Mouse (Mus musculus) megakaryocyte progenitor cell, adult 5-6 weeks (primary cell): ENCODE data around the gene Gm5150. TPM values are rescaled to one million over a fixed set of nuclear protein-coding genes. Genes with fewer than 3 reads are reported as not detected.
A peak's percentile ranks its signal among the peaks of the same experiment; 100 is the strongest.
"Not testable (repeated sequence)": the region's sequence is repeated elsewhere in the genome, so short reads cannot be mapped to it uniquely, and the experiment has no call there.

Experiments
- ATAC-seq: replicated peaks from 2 replicates; pipeline ENCODE4 v1.8.0; 2016; ENCODE audit warnings: mild to moderate bottlenecking, moderate TSS enrichment, inconsistent platforms; ENCODE audit not compliant: poor library complexity
- total RNA-seq, 2 experiments: library from RNA; stranded (forward) in 1 of 2; stranded (reverse) in 1 of 2; fragments of 157-497, 149-512 nt in 1 of 2; fragments of 200-1000 nt in 1 of 2; gene quantifications; 2 replicates each; pipeline versions ENCODE4 v1.2.3 to v1.2.4; 2015 to 2017

Gene Gm5150
- total RNA-seq (2015) (0.71 TPM in 1 of 2 replicates, not detected in the other), total RNA-seq (2017) (0.33 and 0.88 TPM in 2 replicates)

DNA sequence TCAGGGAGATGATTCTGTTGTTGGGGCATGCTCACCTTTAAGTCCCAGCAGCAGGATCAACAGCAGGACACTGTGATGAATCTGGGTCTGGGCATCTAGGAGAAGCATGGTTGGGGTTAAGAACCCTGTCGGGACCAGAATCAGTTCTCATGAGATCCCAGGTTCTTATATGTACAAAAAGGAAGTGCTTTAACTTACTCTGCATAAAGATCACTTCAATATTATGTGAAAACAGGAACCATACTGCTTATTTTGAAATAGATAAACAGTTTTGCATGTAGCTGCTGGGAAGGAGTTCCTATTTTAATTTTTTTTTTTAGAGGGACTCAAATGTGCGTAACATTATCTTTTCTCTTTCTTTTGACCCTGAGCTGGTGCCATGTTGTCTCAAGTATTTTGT lies at the start of gene Gm5150:
Gene Gm5150, minus strand, starts transcription at position 223 of the 400 bp plus-strand sequence.
- peak; percentile 80 for ATAC-seq

DNA sequence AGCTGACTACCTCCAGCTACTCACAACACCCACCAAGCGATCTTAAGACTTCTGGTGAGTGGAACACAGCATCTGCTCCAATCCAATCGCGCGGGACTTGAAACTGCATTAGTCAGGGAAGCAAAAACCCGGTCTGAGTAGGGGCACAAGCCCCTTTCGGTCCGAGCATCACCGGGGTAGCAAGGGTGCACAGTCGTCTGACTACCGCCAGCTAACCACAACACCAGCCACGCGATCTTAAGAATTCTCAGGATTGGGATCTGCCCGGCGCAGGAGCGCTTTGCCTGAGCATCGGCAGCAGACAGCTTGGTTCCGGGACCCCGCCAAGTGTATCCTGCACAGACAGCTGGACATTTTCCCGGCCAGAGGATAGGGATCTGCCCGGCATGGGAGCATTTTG lies 45.5 kb upstream of the Gm5150 start:
- not testable (repeated sequence) for ATAC-seq

DNA sequence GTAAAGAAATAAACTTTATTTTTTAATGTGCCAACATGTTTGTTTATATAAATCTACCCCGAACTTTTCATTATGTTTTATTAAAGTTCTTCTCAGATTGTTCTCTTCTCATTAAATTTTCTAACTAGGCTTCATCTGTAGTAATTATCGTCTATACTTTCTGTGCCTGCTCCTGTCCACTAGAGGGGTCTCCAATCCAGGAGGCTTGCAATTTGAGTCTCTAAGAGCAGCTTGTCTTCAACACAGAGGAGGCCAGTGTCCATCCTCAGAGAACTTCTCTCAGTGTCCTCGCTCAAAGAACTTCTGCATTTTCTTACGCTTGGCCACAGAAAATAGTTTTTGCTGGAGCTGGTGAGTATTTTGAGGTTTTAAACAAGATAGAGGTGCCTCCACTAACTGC lies 41.1 kb upstream of the Gm5150 start:
- ATAC-seq: no peak

DNA sequence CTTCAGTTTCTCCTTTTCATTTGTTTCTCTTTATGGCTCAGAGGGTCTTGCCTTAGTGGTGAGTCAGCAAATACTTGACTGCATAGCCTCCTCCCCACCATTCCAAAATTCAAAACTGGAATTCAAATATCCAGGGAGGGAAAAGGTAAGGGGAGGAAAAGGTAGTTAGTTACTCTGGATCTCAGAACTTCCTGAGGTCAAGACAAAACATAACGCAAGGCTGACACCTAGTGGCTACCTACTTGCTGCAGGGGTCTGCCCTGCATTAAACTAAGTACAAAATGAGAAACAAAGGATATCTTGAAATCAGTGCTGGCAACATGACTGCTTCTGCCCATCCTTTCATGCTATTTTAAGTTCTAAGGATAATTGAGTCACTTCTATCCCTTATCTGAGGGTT lies 37.1 kb upstream of the Gm5150 start:
- peak; percentile 94 for ATAC-seq

DNA sequence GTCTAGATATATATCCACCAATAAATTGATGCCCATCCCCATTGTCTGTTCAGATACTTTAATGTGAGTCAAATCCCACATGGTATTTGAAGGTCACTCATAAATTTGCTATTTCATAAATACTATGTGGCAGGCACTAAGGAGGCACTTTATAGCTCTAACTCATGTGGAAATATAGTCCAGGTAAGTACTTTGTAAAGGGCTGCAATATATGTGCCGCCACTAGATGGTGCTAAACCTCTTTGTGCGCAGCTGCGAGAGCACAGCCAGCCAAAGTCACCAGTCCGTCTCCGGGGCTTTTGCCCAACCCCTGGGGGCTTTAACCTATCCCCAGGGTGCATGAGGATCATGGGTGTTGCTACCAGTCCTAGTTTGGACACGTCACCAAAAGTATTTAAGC lies 18.8 kb upstream of the Gm5150 start:
- peak; percentile 60 for ATAC-seq

DNA sequence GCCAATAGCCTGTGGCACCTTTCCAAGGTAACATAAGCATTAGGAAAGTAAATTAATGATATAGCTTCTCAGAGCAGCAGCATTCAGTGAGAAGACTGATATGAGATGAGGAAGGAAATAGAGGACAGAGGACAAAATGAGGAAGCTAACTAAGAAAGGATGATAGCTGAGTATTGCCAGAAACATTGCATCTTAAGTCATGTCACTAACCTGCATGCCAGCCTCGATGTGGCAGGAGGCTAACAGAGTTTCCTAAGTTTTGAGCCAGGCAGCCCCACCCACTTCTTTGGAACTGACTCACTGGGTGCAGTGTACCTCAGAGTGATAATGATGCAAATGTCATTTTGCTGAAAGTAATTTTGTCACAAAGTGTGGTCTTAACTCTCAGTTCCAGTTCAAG lies 16.0 kb upstream of the Gm5150 start:
- ATAC-seq: peak; percentile 97

DNA sequence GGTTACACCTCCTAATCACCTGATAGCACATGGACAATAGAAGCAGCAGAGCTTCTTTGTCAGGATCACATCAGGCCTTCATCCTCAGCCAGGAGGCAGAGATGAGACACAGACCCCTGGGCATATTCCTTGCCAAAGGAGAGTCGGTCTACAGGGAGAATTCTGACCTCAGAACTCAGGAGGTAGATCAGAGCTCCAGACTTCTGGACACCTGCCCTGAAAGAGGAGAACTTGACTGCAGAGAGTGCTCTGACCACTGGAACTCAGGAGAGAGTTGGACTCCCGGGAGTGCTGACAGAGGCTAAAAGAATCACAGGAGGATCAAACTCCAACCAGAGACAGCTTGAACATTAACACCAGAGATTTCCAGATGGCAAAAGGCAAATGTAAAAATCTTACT lies 8.2 kb upstream of the Gm5150 start:
- not testable (repeated sequence) for ATAC-seq

DNA sequence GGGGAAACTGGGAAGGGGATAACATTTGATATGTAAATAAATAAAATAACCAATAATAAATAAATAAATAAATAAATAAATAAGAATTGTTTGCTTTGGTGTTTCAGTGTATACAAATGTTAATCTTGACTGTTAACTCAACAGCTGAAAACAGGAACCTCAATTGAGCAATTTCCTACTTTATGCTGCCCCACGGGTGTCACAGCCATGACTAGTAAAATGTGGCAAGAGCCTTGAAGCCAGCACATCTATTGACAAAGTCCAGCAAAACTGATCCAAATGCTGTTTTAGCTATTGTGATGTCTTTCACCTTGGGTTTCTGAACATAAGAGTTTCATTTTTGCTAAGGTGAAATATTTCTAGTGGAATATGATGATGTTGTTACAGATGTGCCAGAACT lies 1.6 kb upstream of the Gm5150 start:
- peak; percentile 98 for ATAC-seq

DNA sequence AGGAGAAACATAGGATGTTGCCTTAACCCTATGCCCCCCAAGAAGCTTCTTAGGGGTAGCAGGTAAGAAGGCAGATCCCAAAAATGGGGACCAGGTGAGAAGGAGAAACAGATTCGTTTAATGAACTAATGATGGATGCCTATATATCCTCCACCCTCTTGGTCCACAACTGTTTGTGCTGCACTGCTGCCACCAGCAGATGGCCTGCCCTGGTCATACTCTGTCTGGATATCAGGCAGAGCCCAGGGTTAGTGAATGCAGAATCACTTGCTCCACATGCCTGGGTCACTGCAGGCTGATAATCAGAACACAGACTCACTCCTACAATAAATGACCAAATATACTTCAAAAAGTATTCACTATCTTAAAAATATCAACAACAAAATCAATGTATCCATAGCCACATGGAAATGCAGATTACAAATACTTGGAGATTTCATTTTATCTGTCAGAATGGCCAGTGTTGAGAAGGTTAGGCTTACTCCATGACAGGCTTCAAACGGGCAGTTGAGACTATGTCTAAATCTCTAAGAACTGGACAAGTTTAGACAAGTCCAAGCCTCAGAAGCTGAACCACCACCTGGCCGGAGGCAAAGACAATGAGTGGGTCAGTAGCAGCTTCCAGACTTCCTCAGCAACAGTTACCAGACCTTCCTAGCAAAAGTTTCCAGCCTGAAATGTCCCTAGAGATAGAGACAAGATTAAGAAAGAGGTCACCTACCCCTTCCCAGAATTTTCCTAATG lies 2.2 kb downstream of the Gm5150 start:
- no peak for ATAC-seq

DNA sequence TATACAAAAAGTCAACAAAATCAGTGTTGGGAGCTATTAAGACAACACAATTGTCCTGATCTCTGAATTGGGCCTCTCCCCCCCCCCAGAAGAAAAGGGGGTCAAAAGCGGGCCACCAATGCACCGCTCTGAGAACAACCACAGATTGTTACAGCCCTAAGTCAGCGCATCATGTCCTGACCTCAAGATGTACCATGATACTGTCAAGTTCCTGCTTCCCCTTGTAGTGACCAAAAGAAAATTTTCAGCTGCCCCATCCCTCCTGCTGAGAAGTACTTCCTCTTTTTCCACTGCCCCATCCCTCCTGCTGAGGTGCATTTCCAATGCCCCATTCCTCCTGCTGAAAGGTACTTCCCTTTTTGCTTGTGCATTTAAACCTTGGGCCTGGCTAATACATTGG lies 6.8 kb downstream of the Gm5150 start:
- ATAC-seq: not testable (repeated sequence)

DNA sequence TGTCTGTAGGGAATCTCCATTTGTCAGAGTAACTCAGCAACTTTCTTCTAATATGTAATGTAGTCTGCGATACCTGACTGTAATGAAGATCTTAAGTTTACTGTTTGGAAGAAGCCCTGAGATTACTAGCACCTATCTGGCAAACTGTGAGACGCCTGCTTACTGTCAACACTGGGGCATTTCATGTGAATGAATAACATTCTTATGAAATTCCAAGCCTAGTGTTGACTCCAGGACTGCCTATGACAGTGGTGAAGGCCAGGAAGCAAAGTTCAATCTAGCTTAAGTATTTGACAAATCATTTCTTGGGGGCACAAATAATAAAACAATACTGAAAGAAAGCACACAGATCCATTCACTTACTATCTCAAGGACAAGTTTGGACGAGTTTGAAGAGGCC lies 24.0 kb downstream of the Gm5150 start:
- no peak for ATAC-seq

DNA sequence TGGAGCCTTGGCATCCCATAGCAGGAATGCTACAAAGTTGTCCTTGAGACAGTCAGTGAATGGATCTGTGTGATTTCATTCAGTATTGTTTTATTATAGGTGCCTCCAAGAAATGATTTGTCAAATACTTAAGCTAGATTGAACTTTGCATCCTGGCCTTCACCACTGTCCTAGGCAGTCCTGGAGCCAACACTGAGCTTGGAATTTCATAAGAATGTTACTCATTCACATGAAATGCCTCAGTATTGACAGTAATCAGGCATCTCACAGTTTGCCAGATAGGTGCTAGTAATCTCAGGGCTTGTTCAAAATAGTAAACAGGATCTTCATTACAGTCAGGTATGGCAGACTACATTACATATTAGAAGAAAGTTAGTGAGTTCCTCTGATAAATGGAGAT lies 49.3 kb downstream of the Gm5150 start:
- no peak for ATAC-seq

Other genes with a start within 250 kb of the Gm5150 start
- gene Sirpb1c, start 157.9 kb downstream of the Gm5150 start, total RNA-seq (2015): 0.44 and 0.49 TPM in 2 replicates
- 0.81 and 0.92 TPM in 2 replicates for gene Sirpb1c, start 157.9 kb downstream of the Gm5150 start, total RNA-seq (2017)